Mouse (Mus musculus) lung, postnatal 0 days (tissue): ENCODE data around the gene Tssk4. TPM values are rescaled to one million over a fixed set of nuclear protein-coding genes. Genes with fewer than 3 reads are reported as not detected.
A peak's percentile ranks its signal among the peaks of the same experiment; 100 is the strongest.

Experiments
- ATAC-seq: fragments of 200-750 bp; cut with Nextera tagmentation; 2 replicates; pipeline ENCODE4 v1.8.0; 2017; ENCODE audit warnings: moderate library complexity
- DNase-seq: peaks from one replicate; pipeline ENCODE4 v3.0.0-alpha.2; 2016; ENCODE audit warnings: low spot score
- H3K27ac ChIP-seq: fragments of 300-500 bp; sonication (generic); 2 replicates; pipeline ENCODE4 v1.5.1; 2014; ENCODE audit warnings: antibody characterized with exemption, mild to moderate bottlenecking, low read length, mixed read lengths
- H3K27me3 ChIP-seq: fragments of 300-500 bp; sonication (generic); replicated peaks from 2 replicates; pipeline ENCODE4 v1.6.1; 2014; ENCODE audit warnings: low read length, mixed read lengths; ENCODE audit not compliant: insufficient read depth
- H3K36me3 ChIP-seq: fragments of 300-500 bp; sonication (generic); 2 replicates; pipeline ENCODE4 v1.6.1; 2014; ENCODE audit warnings: low read length, mixed read lengths; ENCODE audit not compliant: insufficient read depth
- H3K4me1 ChIP-seq: fragments of 300-500 bp; sonication (generic); 2 replicates; pipeline ENCODE4 v1.6.1; 2014; ENCODE audit warnings: antibody characterized with exemption, low read depth, low read length, mixed read lengths; ENCODE audit not compliant: insufficient read depth
- H3K4me2 ChIP-seq: fragments of 300-500 bp; sonication (generic); replicated peaks from 2 replicates; pipeline ENCODE4 v1.6.1; 2014; ENCODE audit warnings: low read depth, mild to moderate bottlenecking, low read length, moderate library complexity, mixed read lengths
- H3K4me3 ChIP-seq: fragments of 300-500 bp; sonication (generic); 2 replicates; pipeline ENCODE4 v1.5.1; 2014; ENCODE audit warnings: low read depth, low read length
- H3K9ac ChIP-seq: fragments of 300-500 bp; sonication (generic); replicated peaks from 2 replicates; pipeline ENCODE4 v1.6.1; 2014; ENCODE audit warnings: low read depth, mild to moderate bottlenecking
- H3K9me3 ChIP-seq: fragments of 300-500 bp; sonication (generic); 2 replicates; pipeline ENCODE4 v1.6.1; 2016; ENCODE audit warnings: low read length, mixed read lengths
- CTCF ChIP-seq: IDR thresholded peaks from 2 replicates; pipeline ENCODE4 v1.5.1; 2016; ENCODE audit warnings: antibody characterized with exemption, mild to moderate bottlenecking
- EP300 ChIP-seq: IDR thresholded peaks from 2 replicates; pipeline ENCODE4 v1.6.1; 2016; ENCODE audit warnings: antibody characterized with exemption, mild to moderate bottlenecking, control low read depth
- WGBS: fragments of 180-500 bp; shearing (Covaris S2); extraction: QIAGEN DNeasy Blood & Tissue Kit; methylation state at CpG from one replicate; pipeline ENCODE4 v1.1.7; 2014; 5-methylcytosine and 5-hydroxymethylcytosine counted together
- polyA plus RNA-seq: library from polyadenylated mRNA; unstranded; fragments of >200 nt; fragmentation: Nextera tagmentation; extraction: Ambion mirVana; gene quantifications from 2 replicates; pipeline ENCODE4 v1.2.1, GENCODE M21; 2015

Gene Tssk4
- polyA plus RNA-seq, 1 experiment from 2014 or later: 0.61 TPM

- no peak overlapping the region for H3K4me2 ChIP-seq
- ATAC-seq: no peak
- H3K9ac ChIP-seq: no peak overlapping the region
- H3K36me3 ChIP-seq: peaks cover 25% of the 10 kb centered on the region
- H3K4me1 ChIP-seq: no peaks in the 10 kb centered on the region
- H3K27me3 ChIP-seq: no peaks in the 10 kb centered on the region
- H3K9me3 ChIP-seq: no peaks in the 10 kb centered on the region
- no peak overlapping the region for H3K4me3 ChIP-seq
- WGBS: 77% methylated on average over 4 of the region's 4 CpGs
- no peak for DNase-seq
- no peak for TF ChIP-seq EP300
- TF ChIP-seq CTCF: no peak
- H3K27ac ChIP-seq: no peak overlapping the region
Measured at GRCm38 (mm10) chr14:55677615-55678014, 27.6 kb downstream of the Tssk4 start.

GRCm38 (mm10) chr14:55681160-55682117 is 31.5 kb downstream of the Tssk4 start, which contains the start of gene Tinf2:
Gene Tinf2 (minus strand): TSS chr14:55681820.
- no peaks in the 10 kb centered on the region for H3K9me3 ChIP-seq
- no peaks in the 10 kb centered on the region for H3K27me3 ChIP-seq
- ATAC-seq (peak; percentile 97), DNase-seq (peak; percentile 98)
- H3K4me1 ChIP-seq: no peaks in the 10 kb centered on the region
- H3K4me3 ChIP-seq: peak within 1 kb of the TSS; percentile 73
- H3K4me2 ChIP-seq: peak within 1 kb of the TSS; percentile 77
- H3K9ac ChIP-seq: peak within 1 kb of the TSS; percentile 58
- H3K36me3 ChIP-seq: peaks cover 25% of the 10 kb centered on the region
- H3K27ac ChIP-seq: peak within 1 kb of the TSS; percentile 87
- WGBS: under 1% methylated on average over 65 of the region's 66 CpGs
- TF ChIP-seq EP300 (peak; percentile 45), CTCF (peak; percentile 86)

GRCm38 (mm10) chr14:55682118-55682493 is 32.1 kb downstream of the Tssk4 start:
- Histone ChIP-seq H3K36me3 (peaks cover 21% of the 10 kb centered on the region), H3K9ac (no peak overlapping the region), H3K4me1 (no peaks in the 10 kb centered on the region), H3K4me2 (peak overlapping the region; percentile 77), H3K27ac (peak overlapping the region; percentile 87; the same call in 1 of the 2 replicates), H3K9me3 (no peaks in the 10 kb centered on the region), H3K4me3 (peak overlapping the region; percentile 73), H3K27me3 (no peaks in the 10 kb centered on the region)
- ATAC-seq (peak; percentile 1; the same call in 1 of the 2 replicates), DNase-seq (no peak)
- TF ChIP-seq EP300 (no peak), CTCF (no peak)
- 6% methylated on average over 3 of the region's 3 CpGs for WGBS

- 71% methylated on average over 10 of the region's 10 CpGs for WGBS
- H3K4me3 ChIP-seq: no peak overlapping the region
- ATAC-seq: no peak
- H3K4me1 ChIP-seq: no peaks in the 10 kb centered on the region
- no peaks in the 10 kb centered on the region for H3K9me3 ChIP-seq
- no peak overlapping the region for H3K4me2 ChIP-seq
- no peak for DNase-seq
- no peak for TF ChIP-seq EP300
- no peak for TF ChIP-seq CTCF
- no peaks in the 10 kb centered on the region for H3K36me3 ChIP-seq
- no peak overlapping the region for H3K9ac ChIP-seq
- H3K27me3 ChIP-seq: no peaks in the 10 kb centered on the region
- no peak overlapping the region for H3K27ac ChIP-seq
Measured at GRCm38 (mm10) chr14:55689433-55689832, 39.4 kb downstream of the Tssk4 start.

DNA sequence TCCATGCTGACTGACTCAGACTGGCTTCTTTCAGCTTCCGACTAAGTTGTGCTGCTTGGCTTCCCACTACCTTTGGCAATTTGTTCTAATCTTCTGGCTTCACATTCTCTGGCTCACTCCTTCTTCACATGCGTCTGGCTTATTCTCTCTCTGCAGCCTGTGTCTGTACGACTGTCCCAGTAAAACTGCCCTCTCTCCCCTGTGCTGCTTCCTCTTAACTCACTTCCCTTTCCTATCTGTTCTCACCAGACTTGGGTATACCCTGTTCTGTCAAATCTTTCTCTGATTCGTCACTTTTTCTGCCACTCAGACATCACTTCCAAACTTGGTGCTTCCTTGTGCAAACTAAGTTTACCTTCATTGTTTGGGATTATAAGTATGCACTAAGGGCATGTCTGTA is 47.2 kb downstream of the Tssk4 start:
- Histone ChIP-seq H3K27ac (no peak overlapping the region), H3K4me2 (no peak overlapping the region), H3K9me3 (no peaks in the 10 kb centered on the region), H3K27me3 (no peaks in the 10 kb centered on the region), H3K4me3 (no peak overlapping the region), H3K9ac (no peak overlapping the region), H3K36me3 (no peaks in the 10 kb centered on the region), H3K4me1 (no peaks in the 10 kb centered on the region)
- DNase-seq: no peak
- TF ChIP-seq EP300 (no peak), CTCF (no peak)
- WGBS: 64% methylated on average over 4 of the region's 4 CpGs
- no peak for ATAC-seq

- TF ChIP-seq CTCF (no peak), EP300 (no peak)
- H3K36me3 ChIP-seq: no peaks in the 10 kb centered on the region
- no peak for ATAC-seq
- no peak overlapping the region for H3K4me2 ChIP-seq
- no peaks in the 10 kb centered on the region for H3K4me1 ChIP-seq
- H3K27ac ChIP-seq: no peak overlapping the region
- H3K9ac ChIP-seq: no peak overlapping the region
- H3K4me3 ChIP-seq: no peak overlapping the region
- no peaks in the 10 kb centered on the region for H3K27me3 ChIP-seq
- H3K9me3 ChIP-seq: no peaks in the 10 kb centered on the region
- 52% methylated on average over 9 of the region's 9 CpGs for WGBS
- no peak for DNase-seq
Measured at GRCm38 (mm10) chr14:55701131-55701530, 51.1 kb downstream of the Tssk4 start.

Other genes starting within 250 kb of the Tssk4 start
- gene Dhrs4, start 171.4 kb upstream of the Tssk4 start, polyA plus RNA-seq: 54.8 and 57.5 TPM in 2 replicates
- 0.23 and 0.42 TPM in 2 replicates for gene Carmil3, start 159.5 kb upstream of the Tssk4 start, polyA plus RNA-seq
- gene Cpne6, start 139.7 kb upstream of the Tssk4 start, polyA plus RNA-seq: not detected in 2 replicates
- not detected in 2 replicates for gene Nrl, start 125.2 kb upstream of the Tssk4 start, polyA plus RNA-seq
- gene Pck2, start 109.9 kb upstream of the Tssk4 start, polyA plus RNA-seq: 37.4 and 37.6 TPM in 2 replicates
- 93.4 and 95.3 TPM in 2 replicates for gene Dcaf11, start 90.2 kb upstream of the Tssk4 start, polyA plus RNA-seq
- gene A730061H03Rik, start 89.8 kb upstream of the Tssk4 start, polyA plus RNA-seq: 1.8 and 2.3 TPM in 2 replicates
- 1.3 and 1.5 TPM in 2 replicates for gene Fitm1, start 74.6 kb upstream of the Tssk4 start, polyA plus RNA-seq
- gene Psme1, start 72.1 kb upstream of the Tssk4 start, polyA plus RNA-seq: 215 and 219 TPM in 2 replicates
- 18.3 and 18.9 TPM in 2 replicates for gene Emc9, start 64.9 kb upstream of the Tssk4 start, polyA plus RNA-seq
- 308 and 312 TPM in 2 replicates for gene Psme2, start 59.1 kb upstream of the Tssk4 start, polyA plus RNA-seq
- gene Rnf31, start 58.5 kb upstream of the Tssk4 start, polyA plus RNA-seq: 17.4 and 24.1 TPM in 2 replicates
- 26.2 and 29.5 TPM in 2 replicates for gene Irf9, start 46.6 kb upstream of the Tssk4 start, polyA plus RNA-seq
- 4.4 and 4.7 TPM in 2 replicates for gene Rec8, start 32.1 kb upstream of the Tssk4 start, polyA plus RNA-seq
- gene Ipo4, start 14.2 kb upstream of the Tssk4 start, polyA plus RNA-seq: 25.5 and 25.9 TPM in 2 replicates
- gene Gm49378, start 12.3 kb upstream of the Tssk4 start, polyA plus RNA-seq: 1.2 and 2.0 TPM in 2 replicates
- 84.3 and 91.1 TPM in 2 replicates for gene Tm9sf1, start 6.4 kb upstream of the Tssk4 start, polyA plus RNA-seq
- 46.2 and 47.6 TPM in 2 replicates for gene Mdp1, start 10.3 kb downstream of the Tssk4 start, polyA plus RNA-seq
- gene Gmpr2, start 21.8 kb downstream of the Tssk4 start, polyA plus RNA-seq: 34.0 and 38.6 TPM in 2 replicates
- 369 and 396 TPM in 2 replicates for gene Nedd8, start 21.9 kb downstream of the Tssk4 start, polyA plus RNA-seq
- 18.8 and 19.9 TPM in 2 replicates for gene Tinf2, start 31.6 kb downstream of the Tssk4 start, polyA plus RNA-seq
- 14.2 and 20.6 TPM in 2 replicates for gene Tgm1, start 63.7 kb downstream of the Tssk4 start, polyA plus RNA-seq
- 31.4 and 32.5 TPM in 2 replicates for gene Rabggta, start 72.1 kb downstream of the Tssk4 start, polyA plus RNA-seq
- 74.1 and 83.5 TPM in 2 replicates for gene Dhrs1, start 95.5 kb downstream of the Tssk4 start, polyA plus RNA-seq
- gene Nop9, start 95.5 kb downstream of the Tssk4 start, polyA plus RNA-seq: 16.2 and 19.5 TPM in 2 replicates
- gene Cideb, start 108.3 kb downstream of the Tssk4 start, polyA plus RNA-seq: 0.65 and 1.3 TPM in 2 replicates
- gene Ltb4r2, start 111.2 kb downstream of the Tssk4 start, polyA plus RNA-seq: 0.77 and 0.97 TPM in 2 replicates
- gene Ltb4r1, start 115.8 kb downstream of the Tssk4 start, polyA plus RNA-seq: 4.1 and 4.6 TPM in 2 replicates
- gene Adcy4, start 133.9 kb downstream of the Tssk4 start, polyA plus RNA-seq: 29.3 and 33.3 TPM in 2 replicates
- 16.2 and 24.2 TPM in 2 replicates for gene Ripk3, start 138.7 kb downstream of the Tssk4 start, polyA plus RNA-seq
- 17.1 and 18.1 TPM in 2 replicates for gene Nfatc4, start 173.0 kb downstream of the Tssk4 start, polyA plus RNA-seq
- 4.2 and 4.7 TPM in 2 replicates for gene Nynrin, start 203.8 kb downstream of the Tssk4 start, polyA plus RNA-seq
- 0.26 and 0.44 TPM in 2 replicates for gene Cbln3, start 234.2 kb downstream of the Tssk4 start, polyA plus RNA-seq
- gene Khnyn, start 234.8 kb downstream of the Tssk4 start, polyA plus RNA-seq: 10.1 and 11.7 TPM in 2 replicates